Mouse (Mus musculus): Measurements from ENCODE around the gene Rab22a.

GRCm38 (mm10) chr2:173691748-173692147, 32.2 kb downstream of the Rab22a start:
- TF ChIP-seq CTCF (IDR thresholded peaks at IDR 0.05; ENCODE audit: low read depth), result no peak
- no peak for TF ChIP-seq EP300 (optimal IDR thresholded peaks at IDR 0.05)

Data from stomach, postnatal 0 days (tissue).